Mouse (Mus musculus) hindbrain, embryonic 16.5 days (tissue): ENCODE results near the gene Apbb1. TPM values are rescaled to one million over a fixed set of nuclear protein-coding genes. Genes with fewer than 3 reads are reported as not detected.

ENCODE experiments used
- ATAC-seq: fragments of 200-750 bp; cut with Nextera tagmentation; 2 replicates; pipeline ENCODE4 v1.8.0; 2017; ENCODE audit warnings: moderate TSS enrichment, moderate library complexity
- H3K27ac ChIP-seq: fragments of 300-500 bp; sonication (generic); 2 replicates; pipeline ENCODE4 v1.5.1; 2014; ENCODE audit warnings: low read depth, mild to moderate bottlenecking, control low read depth, low read length, moderate library complexity
- H3K27me3 ChIP-seq: fragments of 300-500 bp; sonication (generic); replicated peaks from 2 replicates; pipeline ENCODE4 v1.6.1; 2014; ENCODE audit warnings: low read length; ENCODE audit not compliant: control insufficient read depth, insufficient read depth
- H3K36me3 ChIP-seq: fragments of 300-500 bp; sonication (generic); 2 replicates; pipeline ENCODE4 v1.6.1; 2014; ENCODE audit warnings: mild to moderate bottlenecking, low read length, moderate library complexity, mixed read lengths; ENCODE audit not compliant: control insufficient read depth, insufficient read depth
- H3K4me1 ChIP-seq: fragments of 300-500 bp; sonication (generic); 2 replicates; pipeline ENCODE4 v1.6.1; 2014; ENCODE audit warnings: low read depth, low read length; ENCODE audit not compliant: control insufficient read depth, insufficient read depth
- H3K4me2 ChIP-seq: fragments of 300-500 bp; sonication (generic); 2 replicates; pipeline ENCODE4 v1.6.1; 2014; ENCODE audit warnings: mild to moderate bottlenecking, low read length, control low read depth, moderate library complexity
- H3K4me3 ChIP-seq: fragments of 300-500 bp; sonication (generic); 2 replicates; pipeline ENCODE4 v1.5.1; 2014; ENCODE audit warnings: mild to moderate bottlenecking, low read length, control low read depth, moderate library complexity
- H3K9ac ChIP-seq: fragments of 300-500 bp; sonication (generic); 2 replicates; pipeline ENCODE4 v1.6.1; 2014; ENCODE audit warnings: low read depth, mild to moderate bottlenecking, control low read depth, low read length, moderate library complexity
- H3K9me3 ChIP-seq: fragments of 300-500 bp; sonication (generic); 2 replicates; pipeline ENCODE4 v1.6.1; 2014; ENCODE audit warnings: mild to moderate bottlenecking, low read length, moderate library complexity; ENCODE audit not compliant: control insufficient read depth
- WGBS: fragments of 180-500 bp; shearing (Covaris S2); extraction: QIAGEN DNeasy Blood & Tissue Kit; methylation state at CpG from one replicate; pipeline ENCODE4 v1.1.7; 2014; 5-methylcytosine and 5-hydroxymethylcytosine counted together
- polyA plus RNA-seq: library from polyadenylated mRNA; unstranded; fragments of >200 nt; fragmentation: Nextera tagmentation; extraction: Ambion mirVana; gene quantifications from 2 replicates; pipeline ENCODE4 v1.2.1, GENCODE M21; 2015

The Apbb1 gene
- polyA plus RNA-seq, 1 experiment from 2014 or later, result 354 TPM

DNA sequence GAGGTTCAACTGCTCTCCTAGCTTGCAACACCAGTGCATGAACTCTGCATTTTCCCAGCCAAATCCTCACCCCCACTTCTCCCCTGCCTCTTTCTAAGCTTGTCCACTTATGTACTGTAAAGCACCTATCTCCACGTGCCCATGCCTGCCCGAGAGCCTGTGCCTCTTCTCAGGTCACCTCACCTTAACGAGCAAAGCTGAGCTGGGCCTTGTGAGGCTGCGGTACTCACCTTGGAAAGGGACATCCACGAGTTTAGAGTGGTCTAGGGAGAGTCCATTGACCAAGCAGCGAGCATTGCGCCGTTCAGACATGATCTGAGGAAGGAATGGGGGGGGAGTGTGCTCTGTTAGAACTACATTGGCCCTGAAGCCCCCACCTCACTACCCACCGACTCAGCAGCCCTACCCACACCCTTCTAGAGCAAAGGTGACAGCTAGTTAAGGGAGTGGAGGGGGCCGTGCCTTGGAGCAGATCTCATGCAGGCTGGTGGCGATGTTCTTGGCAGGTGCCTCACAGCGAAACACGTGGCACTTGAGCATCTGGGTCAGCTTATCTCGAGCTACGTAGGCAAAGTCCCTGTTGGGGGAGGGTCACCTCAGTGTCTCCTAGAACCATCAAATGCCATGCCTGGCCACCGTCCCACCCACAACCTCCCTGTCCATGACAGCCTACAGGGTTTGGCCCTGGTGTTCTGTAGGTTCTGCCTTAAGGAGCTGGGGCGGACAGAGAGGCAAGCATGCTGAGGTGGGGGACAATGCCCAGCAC, 16.2 kb downstream of the Apbb1 start:
- Histone ChIP-seq H3K4me3 (no peak overlapping the region), H3K27ac (no peak overlapping the region), H3K4me1 (peaks cover 24% of the 10 kb centered on the region), H3K9ac (no peak overlapping the region), H3K9me3 (no peaks in the 10 kb centered on the region), H3K4me2 (no peak overlapping the region), H3K36me3 (peaks cover 41% of the 10 kb centered on the region), H3K27me3 (no peaks in the 10 kb centered on the region)
- no peak for ATAC-seq
- 86% methylated on average over 17 of the region's 17 CpGs for WGBS

DNA sequence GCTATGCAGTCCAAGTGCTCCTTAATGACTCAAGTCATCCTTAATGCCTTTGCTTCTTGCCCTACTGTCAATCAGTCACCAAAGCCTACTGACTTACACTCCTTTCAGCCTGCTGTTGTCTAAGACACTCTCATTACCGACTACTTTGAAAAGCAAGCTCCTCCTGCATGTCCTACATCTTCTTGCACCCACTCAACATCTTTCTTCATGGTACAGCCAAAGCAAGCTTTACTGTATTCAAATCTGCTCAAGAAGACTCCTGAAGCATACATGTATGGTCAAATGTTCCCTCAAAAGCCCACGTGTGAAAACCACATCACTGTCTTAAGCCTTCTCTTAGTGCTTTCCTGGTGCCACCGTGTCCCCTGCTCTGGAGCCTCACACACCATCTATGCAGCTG, 18.1 kb downstream of the Apbb1 start:
- Histone ChIP-seq H3K27ac (no peak overlapping the region), H3K27me3 (no peaks in the 10 kb centered on the region), H3K9ac (no peak overlapping the region), H3K4me3 (no peak overlapping the region), H3K4me1 (peaks cover 5% of the 10 kb centered on the region), H3K36me3 (peaks cover 55% of the 10 kb centered on the region), H3K9me3 (no peaks in the 10 kb centered on the region), H3K4me2 (no peak overlapping the region)
- 91% methylated on average over 3 of the region's 3 CpGs for WGBS
- ATAC-seq, result no peak

DNA sequence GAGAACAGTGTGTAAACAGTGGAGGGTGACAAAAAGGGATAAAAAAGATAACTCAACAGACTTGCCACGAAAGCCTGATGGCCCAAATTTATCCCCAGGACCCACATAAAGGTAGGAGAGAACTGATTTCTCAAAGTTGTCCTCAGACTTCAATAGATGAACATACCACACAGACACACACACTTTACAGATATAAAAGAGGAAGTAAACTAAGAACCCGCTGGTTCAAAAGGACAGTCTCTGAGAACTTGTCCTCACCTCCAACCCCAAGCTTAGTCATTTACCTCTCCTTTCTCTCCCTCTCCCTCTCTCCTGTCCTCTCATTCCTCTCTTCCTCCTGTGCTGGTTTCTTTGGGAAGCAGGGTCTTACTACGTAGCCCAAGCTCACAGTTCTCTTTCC, 19.1 kb downstream of the Apbb1 start:
- no peaks in the 10 kb centered on the region for H3K27me3 ChIP-seq
- no peak overlapping the region for H3K4me2 ChIP-seq
- no peak overlapping the region for H3K4me3 ChIP-seq
- H3K4me1 ChIP-seq, result no peaks in the 10 kb centered on the region
- WGBS, result 94% methylated on average over 3 of the region's 3 CpGs
- no peak overlapping the region for H3K9ac ChIP-seq
- ATAC-seq, result no peak
- H3K36me3 ChIP-seq, result peaks cover 56% of the 10 kb centered on the region
- H3K27ac ChIP-seq, result no peak overlapping the region
- no peaks in the 10 kb centered on the region for H3K9me3 ChIP-seq

DNA sequence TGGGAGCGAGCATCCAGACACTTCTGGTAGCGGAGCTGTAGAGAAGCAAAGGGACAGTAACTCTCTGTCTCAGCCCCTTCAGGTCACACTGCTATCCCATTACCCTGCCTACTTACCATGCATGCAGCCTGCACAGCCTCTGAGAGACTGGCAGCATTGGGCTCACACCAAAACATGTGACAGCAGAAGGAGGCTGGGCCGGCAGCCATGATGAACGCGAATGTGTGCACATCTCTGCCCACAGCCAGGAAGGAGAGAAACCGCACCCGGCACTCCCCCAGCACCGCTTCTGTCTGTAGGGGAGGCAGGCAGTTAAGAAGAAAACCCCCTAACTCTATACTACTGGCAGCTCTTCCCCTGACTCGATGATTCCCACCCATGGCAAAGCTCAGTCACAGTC, 22.4 kb downstream of the Apbb1 start:
- ATAC-seq, result no peak
- H3K27me3 ChIP-seq, result no peaks in the 10 kb centered on the region
- H3K27ac ChIP-seq, result no peak overlapping the region
- H3K4me1 ChIP-seq, result peaks cover 12% of the 10 kb centered on the region
- WGBS, result 92% methylated on average over 9 of the region's 9 CpGs
- no peak overlapping the region for H3K4me2 ChIP-seq
- H3K4me3 ChIP-seq, result no peak overlapping the region
- no peak overlapping the region for H3K9ac ChIP-seq
- peaks cover 26% of the 10 kb centered on the region for H3K36me3 ChIP-seq
- no peaks in the 10 kb centered on the region for H3K9me3 ChIP-seq

DNA sequence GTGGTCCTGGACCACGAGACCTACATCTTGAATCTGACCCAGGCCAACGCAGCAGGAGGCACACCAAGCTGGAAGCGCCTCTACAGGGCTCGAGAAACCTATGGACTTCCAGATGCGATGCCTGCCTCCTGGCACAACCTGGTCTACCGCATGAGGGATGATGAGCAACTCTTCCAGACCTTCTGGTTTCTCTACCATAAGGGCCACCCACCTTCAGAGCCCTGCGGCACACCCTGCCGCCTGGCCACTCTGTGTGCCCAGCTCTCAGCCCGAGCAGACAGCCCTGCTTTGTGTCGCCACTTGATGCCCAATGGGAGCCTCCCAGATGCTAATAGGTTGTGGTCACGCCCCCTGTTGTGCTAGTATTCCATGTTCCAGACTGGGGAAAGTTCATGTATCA, 23.8 kb downstream of the Apbb1 start:
- H3K9me3 ChIP-seq, result no peaks in the 10 kb centered on the region
- 80% methylated on average over 11 of the region's 11 CpGs for WGBS
- H3K4me2 ChIP-seq, result no peak overlapping the region
- H3K36me3 ChIP-seq, result peaks cover 21% of the 10 kb centered on the region
- no peak overlapping the region for H3K27ac ChIP-seq
- H3K9ac ChIP-seq, result no peak overlapping the region
- ATAC-seq, result no peak
- no peak overlapping the region for H3K4me3 ChIP-seq
- H3K27me3 ChIP-seq, result no peaks in the 10 kb centered on the region
- H3K4me1 ChIP-seq, result peaks cover 12% of the 10 kb centered on the region

DNA sequence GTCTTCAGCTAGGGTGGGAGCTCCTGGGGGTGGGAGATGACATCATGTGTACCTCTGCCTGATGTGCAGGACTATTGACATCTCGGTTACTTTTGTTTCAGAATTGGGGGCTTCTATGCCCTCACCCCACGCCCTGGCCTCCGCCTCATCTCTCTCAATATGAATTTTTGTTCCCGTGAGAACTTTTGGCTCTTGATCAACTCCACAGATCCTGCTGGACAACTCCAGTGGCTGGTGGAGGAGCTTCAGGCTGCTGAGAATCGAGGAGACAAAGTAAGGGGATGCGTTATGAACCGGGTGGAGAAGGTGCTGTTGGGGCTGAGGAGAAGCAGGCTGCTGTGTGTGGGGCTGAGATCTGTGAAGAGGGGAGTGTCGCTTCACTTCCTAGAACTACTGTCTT, 25.0 kb downstream of the Apbb1 start:
- no peaks in the 10 kb centered on the region for H3K27me3 ChIP-seq
- WGBS, result 90% methylated on average over 8 of the region's 8 CpGs
- no peaks in the 10 kb centered on the region for H3K9me3 ChIP-seq
- no peak overlapping the region for H3K9ac ChIP-seq
- H3K27ac ChIP-seq, result no peak overlapping the region
- H3K4me2 ChIP-seq, result no peak overlapping the region
- peaks cover 21% of the 10 kb centered on the region for H3K36me3 ChIP-seq
- ATAC-seq, result no peak
- peaks cover 12% of the 10 kb centered on the region for H3K4me1 ChIP-seq
- no peak overlapping the region for H3K4me3 ChIP-seq

DNA sequence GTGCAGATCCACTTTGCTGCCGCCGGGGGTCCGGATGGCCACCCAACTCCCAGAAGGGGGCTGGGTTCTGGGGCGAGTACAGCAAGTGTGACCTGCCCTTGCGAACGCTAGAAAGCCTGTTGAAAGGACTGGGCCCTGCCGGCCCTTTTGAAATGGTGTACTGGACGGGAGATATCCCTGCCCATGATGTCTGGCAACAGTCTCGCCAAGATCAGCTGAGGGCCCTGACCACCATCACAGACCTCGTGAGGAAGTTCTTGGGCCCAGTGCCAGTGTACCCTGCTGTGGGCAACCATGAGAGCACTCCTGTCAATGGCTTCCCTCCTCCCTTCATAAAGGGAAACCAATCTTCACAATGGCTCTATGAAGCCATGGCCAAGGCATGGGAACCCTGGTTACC, 25.9 kb downstream of the Apbb1 start:
- H3K9me3 ChIP-seq, result no peaks in the 10 kb centered on the region
- H3K4me2 ChIP-seq, result peak overlapping the region; percentile 85
- no peak for ATAC-seq
- peak overlapping the region; percentile 81; the same call in 1 of the 2 replicates for H3K4me3 ChIP-seq
- H3K27ac ChIP-seq, result 0 out of 2 replicates have a peak overlapping the region, but pooled peaks have one; percentile 11
- 89% methylated on average over 10 of the region's 10 CpGs for WGBS
- peaks cover 12% of the 10 kb centered on the region for H3K4me1 ChIP-seq
- no peaks in the 10 kb centered on the region for H3K27me3 ChIP-seq
- H3K36me3 ChIP-seq, result peaks cover 17% of the 10 kb centered on the region
- H3K9ac ChIP-seq, result no peak overlapping the region

DNA sequence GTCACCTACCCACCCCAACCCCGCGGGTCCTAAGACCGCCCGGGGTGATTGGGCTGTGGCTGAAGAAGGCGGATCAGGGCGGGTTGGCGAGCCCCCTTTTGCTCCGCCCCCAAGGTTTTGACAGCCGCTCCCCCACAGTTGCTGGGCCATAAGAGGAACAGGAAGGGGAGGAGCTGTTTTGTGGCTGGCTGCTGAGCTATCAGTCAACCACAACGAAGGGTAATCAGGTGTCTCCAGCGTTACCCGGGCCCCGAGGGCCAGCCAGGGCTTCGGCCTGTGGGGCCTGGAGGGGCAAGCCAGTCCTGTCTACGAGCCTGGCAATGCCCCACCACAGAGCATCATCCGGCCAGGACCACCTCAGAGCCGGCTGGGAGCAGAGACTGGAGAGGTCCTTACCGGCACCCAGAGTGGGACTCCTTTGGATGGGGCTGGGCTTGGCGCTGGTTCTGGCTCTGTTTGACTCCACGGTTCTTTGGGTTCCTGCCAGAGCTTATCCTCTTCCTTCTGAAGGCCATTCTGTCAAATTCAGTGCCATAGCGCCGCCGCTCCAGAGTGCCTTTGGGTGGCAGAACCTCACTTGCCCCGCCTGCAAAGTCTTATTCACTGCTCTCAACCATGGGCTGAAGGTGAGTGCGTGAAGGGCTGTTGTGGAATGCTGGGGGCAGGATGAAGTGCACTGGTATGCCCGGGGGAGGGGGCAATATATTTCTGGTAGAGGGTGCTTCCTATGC, 27.1 kb downstream of the Apbb1 start, which contains the start of gene Smpd1:
Gene Smpd1 (plus strand): TSS at position 149 of the 731 bp plus-strand sequence.
- Histone ChIP-seq H3K9ac (peak within 1 kb of the TSS; percentile 89), H3K4me3 (peak within 1 kb of the TSS; percentile 81), H3K27me3 (no peaks in the 10 kb centered on the region), H3K36me3 (peaks cover 11% of the 10 kb centered on the region), H3K27ac (peak within 1 kb of the TSS; percentile 88), H3K9me3 (no peaks in the 10 kb centered on the region), H3K4me1 (peaks cover 12% of the 10 kb centered on the region), H3K4me2 (peak within 1 kb of the TSS; percentile 85)
- ATAC-seq, result peak; percentile 94
- 4% methylated on average over 26 of the region's 26 CpGs for WGBS

DNA sequence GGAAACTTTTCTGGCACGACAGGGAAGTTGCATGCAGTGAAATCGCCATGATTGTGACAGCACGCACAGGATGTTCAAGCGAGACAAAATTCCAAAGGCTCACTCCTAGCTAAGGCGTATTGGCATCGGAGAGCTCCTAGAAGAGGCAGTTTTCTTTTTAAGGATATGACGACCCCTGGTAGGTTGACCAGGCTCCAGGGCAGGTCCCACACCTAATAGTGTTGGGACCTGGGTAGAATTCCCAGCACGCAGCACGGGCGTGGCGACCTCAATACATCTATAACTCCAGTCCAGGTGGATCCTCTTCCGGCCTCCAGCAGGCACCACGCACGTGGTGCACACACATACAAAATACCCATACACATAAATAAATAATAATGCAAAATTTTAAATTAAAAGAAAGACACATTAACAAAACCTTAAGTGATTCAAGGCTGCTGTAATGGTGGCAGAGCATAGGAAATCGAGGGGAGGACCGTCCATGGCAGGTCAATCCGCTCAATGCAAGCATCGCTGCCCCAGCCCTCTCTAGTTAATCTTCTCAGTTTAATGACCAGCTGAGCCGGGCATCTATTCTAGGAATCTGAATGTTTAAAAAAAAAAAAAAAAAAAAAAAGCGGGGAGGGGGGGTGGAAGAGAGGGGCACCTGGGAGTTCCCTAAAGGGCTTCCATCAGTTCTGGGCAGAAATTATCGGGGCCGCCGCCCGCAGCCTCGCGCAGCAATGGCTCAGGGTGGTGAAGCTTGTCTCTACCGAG, 27.8 kb downstream of the Apbb1 start:
- Histone ChIP-seq H3K9ac (peak overlapping the region; percentile 89), H3K27ac (peak overlapping the region; percentile 88), H3K4me2 (peak overlapping the region; percentile 85), H3K4me1 (peaks cover 12% of the 10 kb centered on the region), H3K27me3 (no peaks in the 10 kb centered on the region), H3K4me3 (peak overlapping the region; percentile 81), H3K9me3 (no peaks in the 10 kb centered on the region), H3K36me3 (peaks cover 4% of the 10 kb centered on the region; the same call in 1 of the 2 replicates)
- 24% methylated on average over 26 of the region's 27 CpGs for WGBS
- ATAC-seq, result peak; percentile 22
